Mouse (Mus musculus) right cerebral cortex, postnatal 25 days (tissue): ENCODE measurements at regions not wholly inside any gene's neighbourhood (a gene's known extent, or its start where the extent isn't known, plus 50 kb on each side); places are given as distances from the start of the nearest gene placed in this dataset.

Experiments
- DNase-seq: peaks from one replicate; pipeline ENCODE4 v3.0.0; 2022

- DNase-seq = no peak
Observed at GRCm38 (mm10) chr16:83250346-83250745, 422.2 kb downstream of the Gm21833 start.

DNA sequence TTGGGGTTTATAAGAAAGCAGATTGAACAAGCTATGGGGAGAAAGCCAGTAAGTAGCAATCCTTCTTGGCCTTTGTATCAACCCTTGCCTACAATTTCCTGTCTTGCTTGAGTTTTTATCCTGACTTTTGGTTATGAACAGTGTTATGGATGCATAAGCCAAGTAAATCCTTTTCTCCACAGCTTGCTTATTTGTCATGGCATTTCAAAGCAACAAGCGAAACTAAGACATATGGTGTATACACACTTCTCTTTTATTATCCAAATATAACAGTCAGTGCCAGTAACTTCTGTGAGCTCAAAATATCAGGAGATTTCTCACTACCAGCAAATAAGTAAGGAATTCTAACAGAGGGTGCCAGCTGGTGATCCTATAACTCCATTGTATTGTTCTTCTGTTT, 426.0 kb downstream of the Gm21833 start:
- DNase-seq = no peak

GRCm38 (mm10) chr16:83271869-83272268, 443.7 kb downstream of the Gm21833 start:
- DNase-seq = no peak

DNA sequence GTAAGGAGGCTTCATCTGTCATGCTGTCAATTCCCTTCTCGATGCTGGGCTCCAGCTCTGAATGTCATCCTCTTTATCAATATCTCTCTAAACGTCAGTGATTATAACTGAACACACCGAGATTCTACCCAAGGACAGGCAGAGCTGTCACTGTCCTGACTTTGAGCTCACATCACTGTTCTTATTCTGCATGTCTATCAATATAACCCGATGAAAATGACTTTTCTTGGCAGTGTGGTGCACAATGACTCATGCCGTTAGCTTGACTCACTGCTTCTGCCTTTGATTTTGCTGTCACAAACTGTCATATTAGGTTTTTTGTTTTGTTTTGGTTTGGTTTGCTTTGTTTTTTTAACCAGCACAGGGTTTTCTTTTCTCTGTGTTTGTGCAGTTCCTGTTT, 488.1 kb downstream of the Gm21833 start:
- DNase-seq = no peak

DNA sequence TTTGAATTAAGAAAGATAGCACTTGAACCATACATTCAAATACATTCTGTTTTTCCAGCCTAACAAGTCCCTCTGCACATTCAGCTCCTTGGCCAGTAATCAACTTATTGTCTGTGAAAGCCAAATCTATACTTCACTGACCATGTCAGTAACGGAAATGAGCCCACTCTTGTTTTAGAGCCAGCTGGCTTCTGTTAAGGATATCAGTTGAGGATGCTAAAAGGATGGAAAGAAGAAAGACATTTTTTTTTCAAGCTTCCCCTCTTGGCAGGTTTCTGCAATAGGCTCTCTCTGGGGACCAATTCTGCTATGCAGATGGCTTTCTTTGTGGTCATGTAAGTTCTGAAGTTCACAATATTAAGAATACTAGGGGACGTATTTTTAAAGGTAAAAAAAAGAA, 498.6 kb downstream of the Gm21833 start:
- no peak for DNase-seq

- no peak for DNase-seq
Observed at GRCm38 (mm10) chr16:83351069-83351468, 522.9 kb downstream of the Gm21833 start.

- no peak for DNase-seq
Observed at GRCm38 (mm10) chr16:83394581-83394980, 566.4 kb downstream of the Gm21833 start.

GRCm38 (mm10) chr16:83420676-83421075, 592.5 kb downstream of the Gm21833 start:
- peak; percentile 42 for DNase-seq

DNA sequence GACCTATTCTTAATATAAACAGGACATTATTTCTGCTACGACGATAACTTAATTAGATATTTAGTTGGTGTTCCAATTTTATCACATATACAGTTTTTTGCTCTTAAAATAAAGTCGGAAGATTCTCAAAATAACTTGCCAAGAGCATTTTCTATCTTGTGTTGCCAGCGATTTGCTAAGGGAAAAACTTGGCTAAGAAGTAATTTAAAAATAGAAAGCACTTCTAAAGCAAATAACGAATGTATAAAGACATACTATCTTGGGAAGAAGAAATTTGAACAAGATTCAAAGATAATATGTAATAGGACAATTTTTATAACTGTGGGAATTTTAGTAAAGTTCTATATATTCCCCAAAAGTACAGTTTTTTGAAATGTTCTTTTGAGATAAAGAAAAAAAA, 594.9 kb downstream of the Gm21833 start:
- DNase-seq = no peak
